Mouse (Mus musculus) stomach, embryonic 15.5 days (tissue): ENCODE measurements around the gene Zfp607b. TPM values are rescaled to one million over a fixed set of nuclear protein-coding genes. Genes with fewer than 3 reads are reported as not detected.

Source experiments
- ATAC-seq: fragments of 200-750 bp; cut with Nextera tagmentation; 2 replicates; pipeline ENCODE4 v1.8.0; 2017; ENCODE audit warnings: low read depth, moderate number of reproducible peaks, moderate TSS enrichment; ENCODE audit not compliant: insufficient read depth, low FRiP score
- H3K27ac ChIP-seq: fragments of 300-500 bp; sonication (generic); 2 replicates; pipeline ENCODE4 v1.5.1; 2015; ENCODE audit warnings: mild to moderate bottlenecking, inconsistent platforms
- H3K27me3 ChIP-seq: fragments of 300-500 bp; sonication (generic); replicated peaks from 2 replicates; pipeline ENCODE4 v1.6.1; 2015; ENCODE audit warnings: inconsistent platforms
- H3K36me3 ChIP-seq: fragments of 300-500 bp; sonication (generic); 2 replicates; pipeline ENCODE4 v1.6.1; 2015; ENCODE audit warnings: inconsistent platforms
- H3K4me1 ChIP-seq: fragments of 300-500 bp; sonication (generic); 2 replicates; pipeline ENCODE4 v1.6.1; 2015; ENCODE audit warnings: inconsistent platforms
- H3K4me2 ChIP-seq: fragments of 300-500 bp; sonication (generic); 2 replicates; pipeline ENCODE4 v1.6.1; 2015; ENCODE audit warnings: mild to moderate bottlenecking, inconsistent platforms
- H3K4me3 ChIP-seq: fragments of 300-500 bp; sonication (generic); replicated peaks from 2 replicates; pipeline ENCODE4 v1.5.1; 2015; ENCODE audit warnings: inconsistent platforms
- H3K9ac ChIP-seq: fragments of 300-500 bp; sonication (generic); 2 replicates; pipeline ENCODE4 v1.6.1; 2015; ENCODE audit warnings: inconsistent platforms
- H3K9me3 ChIP-seq: fragments of 300-500 bp; sonication (generic); 2 replicates; pipeline ENCODE4 v1.6.1; 2016; ENCODE audit warnings: inconsistent platforms
- WGBS: fragments of 180-500 bp; shearing (Covaris S2); methylation state at CpG from one replicate; pipeline ENCODE4 v1.1.7; 2015; 5-methylcytosine and 5-hydroxymethylcytosine counted together
- polyA plus RNA-seq: library from polyadenylated mRNA; unstranded; fragments of >200 nt; fragmentation: Nextera tagmentation; extraction: Ambion mirVana; gene quantifications from 2 replicates; pipeline ENCODE4 v1.2.1, GENCODE M21; 2015

The Zfp607b gene
- polyA plus RNA-seq: 2.9 and 4.2 TPM in 2 replicates

DNA sequence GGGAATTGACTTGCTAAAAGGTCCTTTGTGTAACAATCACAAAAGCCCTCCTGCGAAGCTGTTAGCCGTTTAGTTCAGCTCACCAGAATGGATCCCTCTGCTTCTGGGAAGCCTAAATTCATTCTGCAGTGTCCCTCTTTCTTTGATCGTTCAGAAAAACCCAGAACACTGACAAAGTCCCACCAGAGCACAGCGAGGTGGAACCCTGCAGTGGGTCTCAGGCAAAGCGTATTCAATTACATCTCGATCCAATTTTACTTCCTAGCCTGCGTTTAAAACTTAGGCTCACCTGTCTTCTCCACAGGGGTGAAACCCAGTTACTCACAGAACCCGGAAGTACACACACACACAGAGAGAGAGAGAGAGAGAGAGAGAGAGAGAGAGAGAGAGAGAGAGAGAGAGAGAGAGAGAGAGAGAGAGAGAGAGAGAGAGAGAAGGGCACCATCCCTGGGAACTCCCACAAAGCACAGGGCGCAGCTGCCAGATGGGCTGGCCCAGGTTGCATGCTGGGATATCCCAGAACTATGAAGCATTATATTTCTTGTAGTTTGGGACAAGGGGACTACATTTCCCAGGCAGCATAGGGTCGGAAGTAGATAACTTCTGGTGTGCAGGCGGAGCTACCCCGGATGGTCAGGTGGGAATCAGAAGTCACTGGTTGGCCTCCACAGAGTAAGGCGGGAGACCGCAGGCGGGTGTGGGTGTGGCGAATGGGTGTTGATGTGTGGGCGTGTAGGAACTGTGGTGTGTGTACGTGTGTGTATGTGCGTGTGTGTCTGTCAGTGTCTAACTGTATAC is at the start of gene Zfp607b:
Gene Zfp607b, plus strand, starts transcription at position 526 of the 798 bp plus-strand sequence.
- peak within 1 kb of the TSS; percentile 48; the same call in 1 of the 2 replicates for H3K9ac ChIP-seq
- no peaks in the 10 kb centered on the region for H3K27me3 ChIP-seq
- peaks cover 4% of the 10 kb centered on the region; the same call in 1 of the 2 replicates for H3K4me1 ChIP-seq
- H3K9me3 ChIP-seq: no peaks in the 10 kb centered on the region
- peak within 1 kb of the TSS; percentile 81 for H3K27ac ChIP-seq
- peak; percentile 99 for ATAC-seq
- H3K36me3 ChIP-seq: no peaks in the 10 kb centered on the region
- H3K4me3 ChIP-seq: peak within 1 kb of the TSS; percentile 50
- under 1% methylated on average over 19 of the region's 19 CpGs for WGBS
- peak within 1 kb of the TSS; percentile 75 for H3K4me2 ChIP-seq

DNA sequence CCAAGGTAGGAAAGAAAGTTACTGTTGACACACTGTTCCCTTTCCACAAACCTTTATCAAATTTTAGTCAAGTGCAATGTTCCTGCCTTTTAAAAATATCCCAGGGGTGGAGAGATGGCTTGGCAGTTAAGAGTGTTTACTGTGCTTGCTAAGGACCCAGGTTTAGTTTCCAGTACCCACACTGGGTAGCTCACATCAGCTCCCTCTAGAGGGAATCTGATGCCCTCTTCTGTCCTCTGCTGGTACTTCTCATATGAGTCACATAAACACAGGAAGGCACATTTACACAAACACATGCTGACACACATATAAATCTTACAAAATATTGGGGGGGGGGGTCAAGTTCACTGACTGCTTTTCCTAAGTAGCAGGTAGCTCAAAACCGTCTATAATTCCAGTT is 44.7 kb upstream of the Zfp607b start:
- no peak overlapping the region for H3K9ac ChIP-seq
- no peak overlapping the region for H3K4me3 ChIP-seq
- no peak overlapping the region for H3K27ac ChIP-seq
- H3K9me3 ChIP-seq: no peaks in the 10 kb centered on the region
- 33% methylated on average over 1 of the region's 1 CpGs for WGBS
- H3K27me3 ChIP-seq: no peaks in the 10 kb centered on the region
- no peak overlapping the region for H3K4me2 ChIP-seq
- H3K4me1 ChIP-seq: no peaks in the 10 kb centered on the region
- no peaks in the 10 kb centered on the region for H3K36me3 ChIP-seq
- ATAC-seq: no peak

- Histone ChIP-seq H3K4me1 (no peaks in the 10 kb centered on the region), H3K27me3 (peaks cover 3% of the 10 kb centered on the region; the same call in 1 of the 2 replicates), H3K9ac (no peak overlapping the region), H3K27ac (no peak overlapping the region), H3K4me2 (no peak overlapping the region), H3K4me3 (no peak overlapping the region), H3K36me3 (no peaks in the 10 kb centered on the region), H3K9me3 (no peaks in the 10 kb centered on the region)
- WGBS: 79% methylated on average over 7 of the region's 7 CpGs
- ATAC-seq: no peak
Measured at GRCm38 (mm10) chr7:27646516-27646915, 42.6 kb upstream of the Zfp607b start.

GRCm38 (mm10) chr7:27647281-27648002 is 41.7 kb upstream of the Zfp607b start:
- Histone ChIP-seq H3K27ac (no peak overlapping the region), H3K9me3 (no peaks in the 10 kb centered on the region), H3K4me2 (no peak overlapping the region), H3K27me3 (peaks cover 8% of the 10 kb centered on the region), H3K4me3 (no peak overlapping the region), H3K9ac (no peak overlapping the region), H3K4me1 (no peaks in the 10 kb centered on the region), H3K36me3 (no peaks in the 10 kb centered on the region)
- WGBS: 78% methylated on average over 6 of the region's 6 CpGs
- ATAC-seq: no peak

DNA sequence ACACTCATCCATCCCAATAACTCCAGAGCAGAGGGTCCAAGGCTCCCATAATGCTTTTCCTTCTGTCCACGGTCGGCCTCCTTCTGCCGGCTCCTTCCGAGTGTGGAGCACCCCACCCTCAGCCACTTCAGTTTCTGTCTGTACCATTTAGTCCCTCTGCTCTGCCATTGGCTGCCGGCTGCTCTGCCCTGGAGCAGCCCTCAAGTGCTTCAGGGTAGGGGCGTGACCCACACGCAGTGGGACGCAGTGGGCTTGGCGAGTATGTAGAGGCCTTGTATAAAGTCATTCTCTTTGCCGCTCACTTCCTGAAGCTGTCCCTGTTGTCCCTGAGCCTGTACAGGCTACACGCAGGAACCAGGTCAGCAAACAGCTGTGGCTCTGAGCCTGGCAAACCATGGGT is 39.4 kb upstream of the Zfp607b start:
- Histone ChIP-seq H3K4me2 (no peak overlapping the region), H3K27me3 (peaks cover 31% of the 10 kb centered on the region), H3K9me3 (no peaks in the 10 kb centered on the region), H3K27ac (no peak overlapping the region), H3K36me3 (no peaks in the 10 kb centered on the region), H3K4me3 (no peak overlapping the region), H3K4me1 (peaks cover 10% of the 10 kb centered on the region; the same call in 1 of the 2 replicates), H3K9ac (no peak overlapping the region)
- WGBS: 84% methylated on average over 11 of the region's 11 CpGs
- ATAC-seq: no peak

GRCm38 (mm10) chr7:27650949-27651348 is 38.2 kb upstream of the Zfp607b start:
- Histone ChIP-seq H3K4me3 (no peak overlapping the region), H3K4me2 (peak overlapping the region; percentile 30), H3K4me1 (peaks cover 10% of the 10 kb centered on the region; the same call in 1 of the 2 replicates), H3K9me3 (no peaks in the 10 kb centered on the region), H3K27me3 (peaks cover 41% of the 10 kb centered on the region), H3K27ac (no peak overlapping the region), H3K9ac (no peak overlapping the region), H3K36me3 (no peaks in the 10 kb centered on the region)
- WGBS: 6% methylated on average over 10 of the region's 10 CpGs
- no peak for ATAC-seq

DNA sequence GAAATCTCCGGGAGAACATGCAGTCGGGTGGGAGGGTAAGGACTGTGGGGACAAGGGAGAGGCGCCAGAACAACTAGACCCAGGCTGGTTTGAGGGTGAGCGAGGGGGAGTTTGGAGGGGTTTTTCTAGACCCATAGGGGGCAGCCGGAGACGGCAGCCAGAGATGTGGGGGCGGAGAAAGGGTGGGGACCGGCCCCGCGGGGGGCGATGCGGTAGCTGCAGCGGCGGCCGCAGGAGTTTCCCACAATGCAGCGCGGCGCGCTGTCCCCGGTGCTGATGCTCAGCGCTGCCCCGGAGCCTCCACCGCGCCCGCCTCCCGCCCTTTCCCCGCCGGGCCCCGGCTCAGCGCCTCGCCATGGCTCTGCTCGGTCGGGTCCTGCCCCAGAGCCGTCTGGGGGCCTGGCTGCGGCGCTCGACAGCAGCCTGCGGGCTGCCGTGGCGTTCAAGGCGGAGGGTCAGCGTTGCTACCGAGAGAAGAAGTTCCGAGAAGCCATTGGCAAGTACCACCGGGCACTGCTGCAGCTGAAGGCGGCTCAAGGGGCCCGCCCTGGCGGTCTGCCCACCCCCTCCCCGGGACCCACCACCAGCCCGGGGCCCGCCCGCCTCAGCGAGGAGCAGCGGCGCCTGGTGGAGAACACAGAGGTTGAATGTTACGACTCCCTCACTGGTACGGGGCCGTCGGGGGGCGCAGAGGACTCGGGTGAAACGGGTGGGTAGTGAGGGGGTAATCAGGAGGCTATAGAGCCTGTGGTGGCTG is 35.3 kb upstream of the Zfp607b start, which contains the start of gene Ttc9b:
Gene Ttc9b, plus strand, starts transcription at position 235 of the 757 bp plus-strand sequence.
- H3K9ac ChIP-seq: no peak within 1 kb of the TSS
- H3K4me3 ChIP-seq: peak within 1 kb of the TSS; percentile 23
- 4% methylated on average over 60 of the region's 62 CpGs for WGBS
- ATAC-seq: peak; percentile 48
- no peak within 1 kb of the TSS for H3K27ac ChIP-seq
- H3K4me1 ChIP-seq: peaks cover 10% of the 10 kb centered on the region; the same call in 1 of the 2 replicates
- 0 out of 2 replicates have a peak, but pooled peaks cover 3% of the 10 kb centered on the region for H3K36me3 ChIP-seq
- peak within 1 kb of the TSS; percentile 54 for H3K4me2 ChIP-seq
- no peaks in the 10 kb centered on the region for H3K9me3 ChIP-seq
- H3K27me3 ChIP-seq: peaks cover 65% of the 10 kb centered on the region

- Histone ChIP-seq H3K36me3 (0 out of 2 replicates have a peak, but pooled peaks cover 3% of the 10 kb centered on the region), H3K9ac (no peak overlapping the region), H3K27ac (no peak overlapping the region), H3K4me3 (no peak overlapping the region; the same call in 1 of the 2 replicates), H3K27me3 (peaks cover 69% of the 10 kb centered on the region), H3K4me1 (peaks cover 10% of the 10 kb centered on the region; the same call in 1 of the 2 replicates), H3K9me3 (no peaks in the 10 kb centered on the region), H3K4me2 (no peak overlapping the region)
- WGBS: 62% methylated on average over 20 of the region's 20 CpGs
- no peak for ATAC-seq
Measured at GRCm38 (mm10) chr7:27654607-27655276, 34.4 kb upstream of the Zfp607b start.

DNA sequence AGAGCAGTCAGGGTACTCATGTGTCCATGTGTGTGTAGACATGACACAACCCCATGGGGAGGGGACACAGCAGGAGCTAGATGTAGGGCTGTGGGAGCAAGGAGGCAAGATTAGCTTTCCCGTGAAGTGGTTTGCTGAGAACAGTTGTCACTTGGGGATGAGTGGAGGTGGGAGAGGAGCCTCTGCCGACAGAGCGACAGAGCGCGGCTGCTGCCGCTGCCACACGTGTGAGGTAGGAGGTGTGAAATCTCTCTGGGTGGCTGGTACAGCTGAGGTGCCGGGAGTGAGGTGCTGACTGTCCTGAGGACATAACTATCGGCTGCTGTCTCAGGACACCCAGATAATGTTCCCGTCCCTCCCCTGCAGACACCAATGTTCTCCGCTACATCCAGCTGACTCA is 33.6 kb upstream of the Zfp607b start:
- peaks cover 69% of the 10 kb centered on the region for H3K27me3 ChIP-seq
- H3K27ac ChIP-seq: no peak overlapping the region
- no peak for ATAC-seq
- 0 out of 2 replicates have a peak, but pooled peaks cover 3% of the 10 kb centered on the region for H3K36me3 ChIP-seq
- 41% methylated on average over 11 of the region's 11 CpGs for WGBS
- H3K9ac ChIP-seq: no peak overlapping the region
- H3K4me1 ChIP-seq: peaks cover 10% of the 10 kb centered on the region; the same call in 1 of the 2 replicates
- no peak overlapping the region for H3K4me2 ChIP-seq
- no peak overlapping the region for H3K4me3 ChIP-seq
- H3K9me3 ChIP-seq: no peaks in the 10 kb centered on the region

- 88% methylated on average over 16 of the region's 16 CpGs for WGBS
- H3K4me1 ChIP-seq: peaks cover 10% of the 10 kb centered on the region; the same call in 1 of the 2 replicates
Measured at GRCm38 (mm10) chr7:27656600-27656999, 32.5 kb upstream of the Zfp607b start.

More at GRCm38 (mm10) chr7:27656600-27656999, 32.5 kb upstream of the Zfp607b start:
- peaks cover 65% of the 10 kb centered on the region for H3K27me3 ChIP-seq
- H3K9ac ChIP-seq: no peak overlapping the region
- H3K36me3 ChIP-seq: 0 out of 2 replicates have a peak, but pooled peaks cover 3% of the 10 kb centered on the region
- no peak overlapping the region for H3K4me3 ChIP-seq
- no peak overlapping the region for H3K4me2 ChIP-seq
- H3K27ac ChIP-seq: no peak overlapping the region
- ATAC-seq: no peak
- H3K9me3 ChIP-seq: no peaks in the 10 kb centered on the region
